Mouse (Mus musculus) heart, postnatal 10 days (tissue): ENCODE results near the gene Aig1. TPM values are rescaled to one million over a fixed set of nuclear protein-coding genes. Genes with fewer than 3 reads are reported as not detected.
A peak's percentile ranks its signal among the peaks of the same experiment; 100 is the strongest.

Source experiments
- DNase-seq, 2 experiments: peaks; one replicate each; pipeline ENCODE4 v3.0.0; 2021
- intact Hi-C: fragments of 180-260 bp; cut with DNase I; formaldehyde crosslinking; loops from one replicate; pipeline ENCODE4 v1.15.1; 2025
- total RNA-seq, 2 experiments: library from RNA; stranded (reverse); gene quantifications; 2 replicates each; pipeline ENCODE4 v1.2.3; 2021

Gene Aig1
- total RNA-seq, 2 experiments from 2014 or later: 64.1 to 71.8 TPM

DNA sequence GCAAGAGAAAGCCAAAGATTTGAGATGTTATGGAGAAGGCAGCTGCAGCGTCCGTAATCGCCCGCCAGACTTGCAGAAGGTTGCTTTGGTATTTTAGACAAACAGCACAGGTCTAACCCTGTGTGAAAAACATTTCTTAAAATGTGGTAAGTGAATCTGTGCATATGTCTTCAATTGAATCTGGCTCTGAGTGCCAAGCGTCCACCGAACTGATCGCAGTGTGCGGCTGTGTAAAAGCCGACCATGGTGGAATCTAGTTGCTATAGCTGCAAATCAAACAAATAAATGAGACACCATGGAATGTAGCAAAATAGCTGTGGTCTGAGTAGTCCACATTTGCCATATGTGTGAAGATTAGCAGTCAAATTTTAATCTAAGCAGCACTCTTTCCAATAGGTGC lies 80.7 kb downstream of the Aig1 start:
- intact Hi-C loops: no loop called here
- DNase-seq: peak in 1 of 2 experiments; percentile 9

DNA sequence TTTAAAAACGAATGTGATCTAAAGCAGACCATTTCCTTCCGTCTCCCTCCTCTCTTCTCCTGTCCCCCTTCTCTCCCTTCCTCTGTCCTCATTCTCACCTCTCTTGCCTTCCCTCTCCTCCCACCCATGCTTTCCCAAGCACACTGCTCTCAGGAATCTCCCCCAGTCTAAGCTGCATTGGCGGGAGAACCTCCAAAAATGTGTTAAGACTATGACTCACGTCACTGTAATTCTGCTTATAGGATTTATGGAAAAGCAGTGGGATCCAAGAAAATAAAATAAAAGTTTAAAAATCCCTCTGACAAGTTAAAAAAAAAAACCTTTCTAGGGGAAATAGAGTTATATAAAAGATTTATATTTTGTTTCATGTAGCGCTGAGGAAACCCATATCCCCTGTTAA lies 86.0 kb downstream of the Aig1 start:
- intact Hi-C loops: no loop called here
- DNase-seq: no peak

DNA sequence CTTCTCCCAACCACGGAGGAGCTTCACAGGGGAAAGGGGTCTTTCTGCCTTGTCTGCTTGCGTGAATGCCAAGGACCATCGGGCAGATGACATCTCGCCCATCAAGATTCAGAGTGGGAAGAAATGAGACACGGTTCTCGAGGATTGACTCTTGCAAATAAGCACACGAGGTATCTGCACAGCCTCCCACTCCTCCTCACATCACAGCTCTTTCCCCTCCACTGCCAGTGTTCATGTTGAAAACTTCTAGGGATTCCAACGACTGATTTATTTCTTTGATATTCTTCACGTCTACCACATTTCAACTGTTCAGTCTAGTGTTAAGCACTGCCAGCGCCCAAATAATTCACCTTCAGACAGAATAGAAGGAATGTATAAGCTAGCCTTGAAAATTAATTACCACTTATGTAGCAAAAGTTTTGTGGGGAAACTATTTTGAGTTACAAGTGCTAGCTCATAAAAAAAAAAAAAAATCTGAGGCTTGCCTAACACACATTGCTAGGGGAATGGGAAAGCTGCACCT lies 86.5 kb downstream of the Aig1 start:
- no peak for DNase-seq
- intact Hi-C loops: no loop called here

DNA sequence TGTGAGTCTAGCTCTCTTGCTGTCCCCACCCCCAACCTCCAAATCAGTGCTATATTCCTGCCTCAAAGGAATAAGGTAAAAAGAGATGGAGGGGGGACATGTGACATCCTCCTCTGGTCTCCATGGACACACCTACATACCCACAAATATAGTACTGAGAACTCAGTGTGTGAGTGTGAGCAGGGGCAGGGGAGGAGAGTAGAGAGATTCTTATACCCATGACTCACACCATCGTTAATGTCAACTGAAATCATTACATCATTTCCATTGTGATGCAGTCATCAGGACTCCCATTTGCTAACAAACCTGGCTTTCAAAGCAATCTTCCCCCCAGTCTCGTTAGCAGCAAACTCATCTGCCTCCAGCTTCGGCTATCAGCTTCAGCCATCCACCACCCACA lies 92.8 kb downstream of the Aig1 start:
- DNase-seq: no peak
- intact Hi-C loops: no loop called here

DNA sequence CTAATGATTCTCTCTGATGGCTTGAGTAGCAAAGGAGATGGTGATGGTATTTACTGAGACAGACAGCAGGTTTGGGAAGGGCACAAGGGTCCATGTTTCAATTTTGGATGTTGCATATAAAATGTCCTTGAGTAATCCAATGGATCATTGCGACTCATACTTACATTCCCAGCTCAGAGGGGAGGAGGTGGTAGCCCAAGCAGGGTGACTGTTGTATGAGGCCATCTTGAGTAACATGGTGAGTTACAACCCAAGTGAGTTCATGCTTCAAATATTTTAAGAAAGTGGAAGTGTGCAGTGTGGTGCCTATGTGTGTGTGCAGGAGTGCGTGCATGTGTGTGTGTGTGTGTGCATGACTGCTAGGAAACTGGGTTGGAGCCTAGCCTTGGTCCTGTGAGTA lies 93.4 kb downstream of the Aig1 start:
- intact Hi-C loops: no loop called here
- no peak for DNase-seq

DNA sequence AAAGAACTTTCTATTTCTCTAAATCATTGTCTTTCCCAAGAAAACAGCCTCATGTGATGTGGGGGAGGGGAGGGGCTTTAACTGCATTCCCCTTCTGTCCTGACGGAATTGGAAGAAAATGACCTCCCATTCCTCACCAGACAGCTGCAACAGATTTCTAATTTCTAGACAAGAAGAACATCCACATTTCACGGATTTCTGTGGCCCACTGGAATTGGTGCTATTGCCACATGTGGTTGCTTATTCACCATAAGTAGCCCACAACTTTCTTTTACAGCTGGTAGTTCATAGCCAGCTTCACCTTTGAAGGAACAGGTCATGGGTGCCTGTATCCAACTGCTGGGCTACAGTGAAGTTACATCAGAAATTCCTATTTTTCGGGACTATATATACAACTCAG lies 93.9 kb downstream of the Aig1 start:
- intact Hi-C loops: no loop called here
- no peak for DNase-seq

DNA sequence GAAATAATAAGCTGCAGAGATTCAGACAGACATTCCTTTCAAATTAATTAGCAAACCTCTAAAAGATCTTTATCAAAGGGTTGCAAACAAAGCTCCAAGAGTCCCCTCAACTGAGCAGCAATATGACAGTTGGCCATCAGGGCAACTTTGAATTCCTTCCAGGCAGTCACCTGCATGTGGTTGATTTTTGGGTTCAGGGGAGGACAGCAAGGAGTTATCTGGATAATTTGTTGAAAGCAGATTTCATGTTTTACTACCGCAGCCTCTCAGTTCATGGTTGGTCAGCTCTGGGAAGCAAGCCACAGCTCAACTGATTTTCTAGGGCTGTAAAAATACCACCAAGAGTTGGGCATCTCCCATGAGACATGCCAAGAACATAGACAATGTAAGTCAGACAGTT lies 98.1 kb downstream of the Aig1 start:
- peak; percentile 20 to 22 for DNase-seq
- intact Hi-C loops: no loop called here

DNA sequence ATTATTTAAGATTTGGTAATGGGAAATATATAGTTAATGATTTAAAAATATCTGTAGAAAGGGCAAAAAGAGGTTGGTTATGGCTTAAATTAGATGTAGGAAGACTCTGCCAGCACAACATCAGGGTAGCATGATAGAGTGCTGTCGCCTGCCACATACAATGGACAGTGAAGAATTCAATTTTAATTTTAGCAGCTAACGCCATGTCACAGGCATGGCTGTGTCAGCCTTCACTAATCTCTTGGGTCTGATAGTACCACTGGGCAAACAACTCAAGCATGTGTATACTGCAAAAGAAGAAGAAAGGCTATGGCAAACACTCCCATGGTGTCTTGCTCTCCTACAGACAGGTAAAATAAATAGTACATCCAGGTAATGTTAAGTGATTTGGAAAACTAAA lies 99.0 kb downstream of the Aig1 start:
- intact Hi-C loops: no loop called here
- DNase-seq: peak; percentile 43 to 59

DNA sequence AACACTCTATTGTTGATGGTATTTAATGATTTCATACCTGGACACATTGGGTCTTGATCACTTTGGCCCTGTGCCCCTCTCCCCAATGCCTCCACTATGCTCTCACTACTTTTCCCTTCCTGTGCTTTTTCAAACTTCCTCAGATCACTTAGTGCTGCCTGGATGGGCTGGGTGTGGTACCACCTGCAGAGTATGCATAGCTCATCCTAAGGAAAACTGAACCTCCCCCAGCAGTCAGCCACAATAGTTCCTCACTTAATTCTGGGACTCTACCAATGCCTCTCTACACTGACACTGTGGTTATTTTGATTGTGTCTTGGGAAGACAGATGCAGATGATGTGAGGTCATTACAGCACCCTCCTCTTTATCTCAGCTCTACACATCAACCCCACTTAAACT lies 99.9 kb downstream of the Aig1 start:
- intact Hi-C loops: no loop called here
- no peak for DNase-seq

DNA sequence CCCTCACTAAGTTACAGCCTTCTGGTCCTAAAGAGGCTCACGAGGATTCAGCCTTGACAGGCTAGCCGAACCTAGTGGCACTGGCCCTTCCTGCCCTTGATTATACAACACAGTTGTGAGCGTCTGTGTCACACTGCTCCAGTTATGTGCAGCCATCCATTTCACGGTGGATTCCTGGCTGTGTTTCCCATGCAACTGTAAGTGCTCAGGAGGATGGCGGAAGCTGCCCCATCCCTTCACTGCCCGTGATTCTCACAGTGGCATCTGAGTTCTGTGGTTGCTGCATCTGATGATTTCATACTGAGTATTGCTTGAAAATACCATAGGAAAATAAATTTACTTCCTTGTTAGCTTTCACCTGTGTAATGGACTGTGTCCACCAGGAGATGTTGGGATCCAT lies 101.7 kb downstream of the Aig1 start:
- intact Hi-C loops: no loop called here
- DNase-seq: no peak

DNA sequence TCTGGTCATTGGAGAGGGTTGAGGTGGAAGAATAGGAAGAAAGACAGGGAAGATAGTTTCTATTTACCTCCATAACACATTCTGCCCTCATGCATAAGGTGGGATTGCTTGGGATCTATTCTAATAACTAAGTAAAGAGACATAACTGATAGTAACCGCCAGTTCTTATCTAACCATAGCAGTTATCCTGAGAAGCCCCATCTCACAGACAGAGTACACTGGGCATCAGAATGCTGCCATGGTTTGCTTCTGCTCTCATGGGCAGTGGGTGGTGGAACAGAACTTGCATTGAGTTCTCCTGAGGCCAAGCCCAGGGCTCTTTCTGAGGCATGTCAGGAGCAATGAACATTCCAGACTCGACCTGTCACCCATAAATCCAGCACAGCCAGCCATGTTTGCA lies 105.6 kb downstream of the Aig1 start:
- intact Hi-C loops: no loop called here
- peak in 1 of 2 experiments; percentile 12 for DNase-seq

DNA sequence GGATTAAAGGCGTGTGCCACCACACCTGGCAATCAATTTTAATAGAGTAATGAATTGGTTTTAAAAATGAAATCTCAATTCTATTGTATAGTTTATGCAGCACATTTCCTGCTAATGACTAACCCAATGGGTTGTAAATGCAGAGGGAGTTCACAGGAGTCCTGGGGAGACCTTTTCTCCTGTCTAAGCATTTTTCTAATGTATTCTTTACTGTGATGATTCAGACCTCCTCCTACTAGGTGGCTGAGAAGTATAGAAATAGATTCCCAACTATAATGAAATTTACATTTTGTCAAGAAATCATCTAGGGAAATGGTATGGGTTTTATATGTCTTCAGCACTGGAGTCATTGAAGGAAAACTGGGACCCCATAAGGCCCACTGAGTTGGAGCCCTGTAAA lies 114.1 kb downstream of the Aig1 start:
- intact Hi-C loops: no loop called here
- DNase-seq: no peak

DNA sequence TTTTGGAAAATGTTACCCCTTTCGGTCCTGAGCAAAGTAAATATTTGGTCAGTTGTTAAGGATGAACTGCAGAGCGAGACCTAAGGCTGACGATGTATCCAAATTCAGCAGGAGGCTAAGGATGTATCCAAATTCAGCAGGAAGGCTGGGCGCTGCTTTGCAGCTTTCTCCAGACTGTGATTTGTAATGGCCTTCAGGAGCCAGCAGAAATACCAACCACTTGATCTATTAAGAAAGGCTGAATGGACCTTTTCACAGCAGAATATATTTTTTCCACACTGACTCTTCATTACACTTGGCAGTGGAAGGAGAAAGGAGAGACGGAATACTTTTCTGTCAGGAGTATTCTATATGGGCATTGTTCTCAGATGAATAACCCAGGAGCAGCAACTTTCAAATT lies 115.0 kb downstream of the Aig1 start:
- intact Hi-C loops: no loop called here
- DNase-seq: no peak

DNA sequence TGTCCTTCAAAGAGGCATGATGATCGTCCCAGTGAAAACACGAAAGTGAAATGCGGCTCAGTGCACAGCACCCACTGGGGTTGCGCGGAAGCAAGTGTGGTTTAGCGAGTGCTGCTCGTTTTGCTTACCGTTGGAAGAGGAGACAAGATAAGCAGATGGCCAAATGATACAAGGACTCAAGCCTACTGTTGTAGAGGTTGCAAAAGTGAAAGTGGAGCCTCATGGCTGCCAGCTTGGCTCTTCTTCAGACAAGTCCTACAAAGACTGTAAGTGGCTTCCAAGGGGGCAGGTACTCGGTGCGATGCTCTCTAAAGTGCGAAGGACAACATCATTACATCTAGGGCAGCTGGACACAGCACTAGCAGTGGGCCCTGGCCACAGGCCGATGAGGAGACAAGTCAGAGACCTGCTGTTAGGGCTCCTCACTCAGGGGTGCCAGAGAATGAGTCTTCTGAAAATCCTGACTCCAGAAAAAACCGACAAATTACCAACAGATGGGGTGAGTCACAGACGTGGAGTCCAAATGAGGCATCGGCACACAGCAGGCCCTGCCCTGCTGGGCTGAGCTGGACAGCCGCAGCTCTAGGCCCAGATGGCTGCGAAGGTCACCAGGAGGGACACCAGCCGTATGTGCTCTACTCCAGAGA lies 129.2 kb downstream of the Aig1 start:
- DNase-seq: peak; percentile 28 to 31
- intact Hi-C loops: no loop called here

DNA sequence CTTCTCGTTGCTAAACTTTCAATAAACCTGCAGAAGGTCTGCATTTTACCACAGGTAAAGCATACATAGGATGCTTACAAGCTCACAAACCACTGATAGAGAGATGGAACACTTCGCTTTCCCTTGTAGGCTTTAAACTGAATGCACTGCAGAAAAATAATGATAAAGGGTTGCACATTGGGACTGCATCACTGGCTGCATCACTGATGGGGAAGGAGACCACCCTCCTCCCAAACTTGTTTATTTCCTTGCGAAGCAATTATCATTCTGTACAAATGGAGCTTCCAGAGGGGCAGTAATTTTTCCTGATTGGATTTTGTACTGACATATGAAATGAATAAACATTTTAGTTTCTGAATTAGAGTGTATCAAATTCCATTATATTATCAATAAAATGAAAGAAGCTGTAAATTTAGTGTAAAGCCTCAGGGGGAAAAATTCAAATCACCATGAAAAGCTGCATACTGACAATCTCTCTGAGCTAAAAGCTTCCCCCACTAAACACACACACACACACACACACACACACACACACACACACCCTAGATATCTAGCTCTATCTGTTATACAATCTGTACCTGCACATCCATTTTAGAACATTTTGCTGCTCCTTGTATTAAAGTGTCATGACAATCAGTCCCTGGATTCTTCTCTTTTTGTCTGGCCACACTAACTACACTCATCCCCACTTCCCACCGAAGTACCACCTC lies 138.6 kb downstream of the Aig1 start:
- no peak for DNase-seq
- intact Hi-C loops: no loop called here

DNA sequence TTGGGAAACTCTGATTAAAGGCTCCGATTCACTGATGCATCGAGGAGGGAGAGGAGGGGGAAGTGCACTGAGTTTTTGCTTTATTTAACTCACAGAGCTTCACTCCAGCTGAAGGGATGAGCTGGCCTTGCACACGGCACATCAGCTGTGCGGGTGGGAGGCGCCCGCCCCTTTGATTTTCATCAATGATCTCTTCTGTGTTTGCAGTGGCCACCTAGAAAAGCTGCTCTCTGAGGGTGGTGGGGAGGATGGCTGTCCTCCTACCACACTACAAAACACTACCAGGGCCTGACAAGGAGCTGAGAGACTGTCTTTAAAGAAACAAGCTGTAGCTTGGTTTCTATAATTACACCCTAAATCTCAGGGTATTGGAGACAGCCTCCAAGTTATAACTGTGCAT lies 141.1 kb downstream of the Aig1 start:
- no peak for DNase-seq
- intact Hi-C loops: no loop called here

DNA sequence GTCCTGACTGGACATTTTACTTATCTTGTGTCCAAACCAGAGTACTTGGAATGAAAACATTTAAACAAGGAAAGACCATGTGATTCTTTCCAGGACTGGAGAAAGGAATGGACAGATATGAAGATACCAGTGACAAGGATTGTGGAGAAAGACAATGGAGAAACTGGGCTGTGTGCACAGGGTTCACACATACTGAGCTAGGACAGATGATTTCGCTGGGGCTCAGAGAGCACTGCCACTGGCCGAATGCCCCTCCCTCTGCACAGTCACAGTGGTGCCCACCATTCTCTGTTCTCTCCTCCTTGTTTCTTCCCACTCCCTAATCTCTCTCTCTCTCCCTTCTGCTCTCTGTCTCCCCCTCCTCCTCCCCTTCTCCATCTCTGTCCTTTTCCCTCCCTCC lies 142.6 kb downstream of the Aig1 start:
- DNase-seq: no peak
- intact Hi-C loops: no loop called here

DNA sequence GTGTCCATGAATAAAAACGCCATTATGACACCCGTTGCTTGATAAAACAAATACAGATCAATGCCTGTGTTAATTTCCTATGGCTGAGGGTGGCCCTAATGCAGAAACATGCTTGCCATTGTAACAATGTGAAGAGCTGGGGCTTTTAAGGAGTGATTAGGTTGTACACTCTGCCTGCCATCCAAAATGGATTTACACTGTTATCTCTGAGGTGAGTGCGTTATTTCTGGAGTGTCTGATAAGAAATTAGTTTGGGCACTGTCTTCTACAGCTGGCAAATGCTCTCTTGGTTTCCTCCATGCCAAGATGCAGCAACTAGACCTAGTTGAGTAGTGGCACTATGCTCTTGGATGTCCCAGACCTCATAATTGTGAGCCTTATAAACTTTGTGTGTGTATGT lies 143.5 kb downstream of the Aig1 start:
- intact Hi-C loops: no loop called here
- peak in 1 of 2 experiments; percentile 12 for DNase-seq

DNA sequence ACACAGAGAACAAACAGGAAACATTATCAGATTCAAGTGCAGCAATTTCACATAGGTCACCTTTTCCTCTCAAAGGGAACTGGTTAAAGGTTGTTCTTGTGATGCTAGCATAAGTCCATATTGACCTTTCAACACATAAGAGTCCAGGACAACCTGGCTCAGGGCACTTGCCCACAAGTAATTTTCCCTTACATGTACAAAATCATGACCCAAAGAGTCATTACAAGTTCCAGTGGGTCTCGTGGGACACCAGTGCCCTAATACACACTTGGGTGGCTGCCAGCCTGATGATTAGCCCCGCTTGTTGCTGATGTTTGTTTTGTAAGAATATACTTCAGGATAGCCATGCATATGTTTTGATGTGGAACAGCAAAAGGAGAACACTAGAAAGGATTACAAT lies 152.6 kb downstream of the Aig1 start:
- DNase-seq: peak; percentile 17 to 38

DNA sequence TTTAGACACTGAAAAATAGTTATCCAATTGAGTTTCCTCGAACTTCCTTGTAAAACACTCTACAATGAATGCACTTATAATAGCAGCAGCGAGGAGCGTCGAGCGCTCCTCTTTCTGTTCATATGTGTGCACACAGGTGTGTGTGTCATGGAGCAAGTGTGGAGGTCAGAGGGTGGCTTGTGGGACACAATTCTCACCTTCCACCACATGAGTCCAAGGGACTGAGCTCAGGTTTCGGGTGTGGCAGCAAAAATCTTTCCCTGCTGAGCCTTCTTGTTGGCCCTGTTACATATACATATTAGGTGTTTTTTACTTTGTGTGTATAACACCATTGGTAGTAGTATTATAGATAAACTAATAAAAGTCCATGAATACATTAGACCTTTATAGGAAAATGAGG lies 153.2 kb downstream of the Aig1 start:
- intact Hi-C loops: no loop called here

More for the DNA sequence above, 152.6 kb downstream of the Aig1 start:
- intact Hi-C loops: no loop called here

DNA sequence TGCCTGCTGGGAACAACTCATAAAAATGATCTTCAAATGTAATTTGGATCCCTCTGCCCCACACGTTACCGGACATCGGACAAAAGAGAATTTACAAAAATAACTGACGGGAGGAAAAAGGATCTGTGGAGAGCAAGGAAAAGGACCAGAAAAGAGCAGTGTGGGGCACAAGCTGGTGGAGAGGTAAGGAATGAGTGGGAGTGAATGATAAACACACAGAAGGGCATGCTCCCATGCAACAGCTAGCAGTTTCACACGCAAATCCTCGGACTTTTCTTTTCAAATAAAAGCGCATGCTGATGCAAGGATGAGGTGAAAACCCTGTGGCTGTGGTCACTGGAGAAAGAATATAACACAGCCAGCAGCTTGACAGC lies 153.9 kb downstream of the Aig1 start:
- intact Hi-C loops: no loop called here
- no peak for DNase-seq

More for the DNA sequence above, 153.2 kb downstream of the Aig1 start:
- no peak for DNase-seq

DNA sequence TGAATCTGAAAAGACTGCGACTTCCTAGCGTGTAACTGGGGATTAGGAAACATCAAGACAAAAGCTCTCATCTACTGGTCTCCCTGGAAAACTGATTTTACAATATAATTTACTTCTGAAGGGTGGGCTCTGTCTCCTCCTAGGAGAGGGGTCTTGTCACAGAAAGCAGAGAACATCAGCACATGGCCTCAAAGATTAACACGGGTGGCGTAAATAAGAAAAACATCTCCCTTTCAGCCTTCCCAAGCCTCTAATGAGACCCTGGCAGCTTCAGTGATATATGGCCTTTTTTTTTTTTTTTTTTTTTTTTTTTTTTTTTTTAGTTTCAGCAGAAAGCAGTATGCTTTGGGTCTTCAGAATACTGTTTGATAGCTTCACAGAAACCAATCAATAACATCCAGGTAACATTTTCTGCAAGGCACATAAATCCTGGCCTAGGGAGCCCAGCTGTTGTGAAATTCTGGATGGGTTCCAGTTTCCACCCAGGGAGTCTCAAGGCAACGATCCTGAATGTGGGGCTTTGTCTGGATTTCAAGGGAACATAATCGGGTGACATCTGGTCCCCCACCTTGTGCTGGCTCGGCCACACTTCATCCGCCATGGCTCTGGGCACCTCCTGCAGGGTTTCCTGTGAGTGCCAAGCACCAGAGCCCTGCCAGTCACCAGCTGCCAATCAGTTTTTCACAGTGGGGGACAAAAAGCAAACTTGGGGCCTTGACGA lies 154.4 kb downstream of the Aig1 start:
- DNase-seq: peak; percentile 14 to 22
- intact Hi-C loops: no loop called here
